ENCODE assay signal across 11 mouse cellular contexts in genomic region chr4:100131488-100131887, GRCm38 (mm10).
"Had no signal": no experiment of that assay in that cellular context is flagged by ENCODE, and none has a peak within 500 bp of the region (broad histone marks: within the 10 kb centered on the region; RNA-seq: fewer than 3 reads in every experiment).

No protein-coding gene starts in this region.

- H3K27ac ChIP-seq: heart, embryonic 10.5 days; hindbrain, embryonic 13.5 days; hindbrain, embryonic 15.5 days; hindbrain, postnatal 0 days; kidney, embryonic 15.5 days; limb, embryonic 13.5 days; limb, embryonic 15.5 days; liver, embryonic 12.5 days; liver, embryonic 14.5 days had no signal

- ATAC-seq: hindbrain, postnatal 0 days; intestine, embryonic 16.5 days; liver, embryonic 12.5 days had no signal

- H3K4me2 ChIP-seq: heart, embryonic 12.5 days; hindbrain, embryonic 13.5 days; hindbrain, embryonic 15.5 days; kidney, embryonic 15.5 days; limb, embryonic 13.5 days; limb, embryonic 15.5 days; liver, embryonic 12.5 days had no signal

- H3K27me3 ChIP-seq: heart, embryonic 12.5 days; hindbrain, embryonic 13.5 days; hindbrain, embryonic 15.5 days; kidney, embryonic 15.5 days; liver, embryonic 12.5 days had no signal

- H3K4me3 ChIP-seq: heart, embryonic 10.5 days; heart, embryonic 12.5 days; hindbrain, embryonic 13.5 days; hindbrain, embryonic 15.5 days; kidney, embryonic 15.5 days; limb, embryonic 13.5 days; limb, embryonic 15.5 days; liver, embryonic 12.5 days had no signal

- H3K9me3 ChIP-seq: heart, embryonic 10.5 days; heart, embryonic 12.5 days; hindbrain, embryonic 13.5 days; hindbrain, embryonic 15.5 days; kidney, embryonic 15.5 days; limb, embryonic 13.5 days; limb, embryonic 15.5 days; liver, embryonic 12.5 days had no signal

- H3K9ac ChIP-seq: heart, embryonic 12.5 days; hindbrain, embryonic 13.5 days; hindbrain, embryonic 15.5 days; kidney, embryonic 15.5 days; limb, embryonic 13.5 days; limb, embryonic 15.5 days; liver, embryonic 12.5 days; liver, embryonic 14.5 days had no signal

- H3K36me3 ChIP-seq: heart, embryonic 10.5 days; heart, embryonic 12.5 days; hindbrain, embryonic 13.5 days; hindbrain, embryonic 15.5 days; kidney, embryonic 15.5 days; limb, embryonic 13.5 days; limb, embryonic 15.5 days; liver, embryonic 12.5 days had no signal

- H3K4me1 ChIP-seq: liver, embryonic 12.5 days had no signal
